Mouse (Mus musculus) thymus, adult 2 months (tissue): ENCODE measurements around the gene Cdk9.

Source experiments
- CTCF ChIP-seq: fragments of 200-500 bp; IDR thresholded peaks from 2 replicates; pipeline ENCODE4 v1.5.1; 2012; ENCODE audit warnings: mild to moderate bottlenecking, control low read depth, low read length, moderate library complexity, borderline replicate concordance; ENCODE audit not compliant: control insufficient read depth, poor library complexity, insufficient read depth; ENCODE audit errors: extremely low read depth
- POLR2A ChIP-seq: fragments of 200-500 bp; IDR thresholded peaks from 2 replicates; pipeline ENCODE4 v1.6.1; 2012; ENCODE audit warnings: mild to moderate bottlenecking, low read length, control low read depth, moderate library complexity; ENCODE audit not compliant: control insufficient read depth, poor library complexity, insufficient read depth; ENCODE audit errors: extremely low read depth

DNA sequence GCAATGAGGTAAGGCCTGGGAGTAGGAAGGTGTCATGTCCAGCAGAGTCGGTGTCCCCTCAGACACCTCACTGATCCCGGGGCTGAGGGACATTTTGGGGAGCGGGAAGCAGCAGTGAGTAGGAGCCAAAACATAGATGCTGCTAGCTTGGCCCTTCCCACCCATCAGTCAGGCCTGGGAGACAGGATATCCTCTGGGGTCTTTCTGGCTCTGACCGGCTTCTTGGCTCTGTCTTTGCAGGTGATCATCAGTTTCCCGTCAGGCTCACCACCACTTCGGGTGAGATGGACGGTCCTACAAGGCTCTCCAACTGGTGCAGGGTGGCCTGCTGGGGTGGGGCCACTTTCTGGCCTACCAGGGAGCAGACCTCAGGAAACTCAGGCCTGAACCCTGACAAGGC is 35.2 kb downstream of the Cdk9 start:
- TF ChIP-seq CTCF (no peak), POLR2A (no peak)
